Mouse (Mus musculus) retina, postnatal 7 days (tissue): Measurements from ENCODE around the gene Chaf1a.
"Not testable (repeated sequence)": the region's sequence is repeated elsewhere in the genome, so short reads cannot be mapped to it uniquely, and the experiment has no call there.

Experiments used
- DNase-seq: peaks from one replicate; pipeline ENCODE4 v3.0.0-alpha.2; 2012; ENCODE audit warnings: low read depth, low spot score

The Chaf1a gene

DNA sequence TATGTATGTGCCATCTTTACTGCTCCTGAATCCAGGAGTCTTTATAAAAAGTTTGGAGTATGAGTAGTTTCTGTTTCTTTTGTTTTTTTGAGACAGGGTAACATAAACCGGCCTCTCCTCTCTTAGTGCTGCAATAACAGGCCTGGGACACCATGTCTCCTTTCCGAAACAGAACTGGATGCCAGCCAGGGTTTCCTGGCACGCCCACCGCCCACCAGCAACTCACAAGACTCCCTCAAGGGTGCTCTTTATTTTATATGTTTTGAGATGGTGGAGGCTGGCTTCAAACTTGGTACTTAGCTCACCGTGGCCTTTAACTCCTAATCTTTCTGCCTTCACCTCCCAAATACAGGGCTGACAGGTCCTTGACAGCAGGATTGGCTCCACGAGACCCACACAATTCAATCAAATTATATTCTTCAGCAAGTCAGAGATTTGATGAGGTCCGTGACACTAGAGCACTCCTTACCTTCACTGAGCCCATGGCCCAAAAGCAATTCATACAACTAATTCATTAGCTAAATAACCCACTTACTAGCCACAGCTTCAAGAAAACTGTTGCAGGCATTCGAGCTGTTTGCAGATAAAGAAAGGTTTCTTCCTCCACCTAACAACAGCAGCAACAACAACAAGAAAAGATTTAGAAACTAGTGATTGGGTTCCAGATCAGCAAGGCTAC is 1.5 kb upstream of the Chaf1a start:
- no peak for DNase-seq

- DNase-seq: no peak
Measured at GRCm38 (mm10) chr17:56039345-56039744, 894 bp upstream of the Chaf1a start.

DNA sequence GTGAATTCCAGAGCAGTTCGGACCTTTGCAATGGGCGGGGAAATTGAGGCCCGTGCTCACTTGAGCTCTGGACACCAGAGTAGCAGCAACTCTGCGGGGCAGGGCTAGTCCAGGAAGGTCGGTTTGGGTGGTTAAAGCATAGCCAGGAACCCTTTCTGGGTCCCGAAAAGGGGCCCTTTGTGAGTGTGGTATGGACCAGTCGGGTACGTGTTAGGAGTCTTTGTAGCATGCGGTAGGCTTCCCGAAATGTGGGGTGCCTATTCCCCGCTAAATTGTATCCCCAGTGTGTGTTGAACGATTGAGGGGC is 571 bp downstream of the Chaf1a start:
- DNase-seq: no peak

GRCm38 (mm10) chr17:56051369-56051768 is 11.1 kb downstream of the Chaf1a start:
- DNase-seq: no peak

- no peak for DNase-seq
Measured at GRCm38 (mm10) chr17:56054938-56055337, 14.7 kb downstream of the Chaf1a start.

DNA sequence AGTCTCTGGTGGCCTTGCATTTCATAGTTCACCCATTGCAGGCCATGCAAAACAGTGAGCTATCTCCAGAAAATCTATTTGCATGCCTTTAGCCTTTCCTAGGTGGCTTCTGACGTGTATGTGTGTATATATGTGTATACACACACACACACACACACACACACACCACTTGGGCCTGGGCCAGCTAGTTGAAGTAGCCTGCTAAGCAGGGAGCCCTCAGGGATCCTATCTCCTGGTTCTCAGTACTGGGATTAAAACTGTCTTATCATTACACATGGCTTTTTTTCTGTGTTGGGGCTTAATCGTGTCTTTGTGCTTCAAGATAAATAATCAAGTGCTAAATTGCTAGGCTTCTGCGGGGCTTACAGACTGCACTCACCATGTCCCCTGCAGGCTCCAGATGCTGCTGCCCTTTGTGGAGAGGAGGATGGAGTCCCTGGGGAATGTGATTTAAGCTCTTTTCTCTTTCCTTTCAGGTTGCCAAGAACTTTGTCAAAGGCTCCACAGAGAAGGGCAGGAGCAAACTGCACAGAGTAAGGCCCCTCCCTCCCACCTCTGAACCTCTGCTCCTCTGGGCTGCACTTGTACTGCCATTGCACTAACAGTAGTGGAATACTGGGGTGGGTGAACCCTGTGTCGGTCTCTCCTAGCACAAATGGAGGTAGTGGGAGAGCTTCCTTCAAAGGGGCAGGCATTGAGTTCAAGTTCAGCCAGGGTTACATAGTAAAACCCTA is 15.9 kb downstream of the Chaf1a start:
- no peak for DNase-seq

DNA sequence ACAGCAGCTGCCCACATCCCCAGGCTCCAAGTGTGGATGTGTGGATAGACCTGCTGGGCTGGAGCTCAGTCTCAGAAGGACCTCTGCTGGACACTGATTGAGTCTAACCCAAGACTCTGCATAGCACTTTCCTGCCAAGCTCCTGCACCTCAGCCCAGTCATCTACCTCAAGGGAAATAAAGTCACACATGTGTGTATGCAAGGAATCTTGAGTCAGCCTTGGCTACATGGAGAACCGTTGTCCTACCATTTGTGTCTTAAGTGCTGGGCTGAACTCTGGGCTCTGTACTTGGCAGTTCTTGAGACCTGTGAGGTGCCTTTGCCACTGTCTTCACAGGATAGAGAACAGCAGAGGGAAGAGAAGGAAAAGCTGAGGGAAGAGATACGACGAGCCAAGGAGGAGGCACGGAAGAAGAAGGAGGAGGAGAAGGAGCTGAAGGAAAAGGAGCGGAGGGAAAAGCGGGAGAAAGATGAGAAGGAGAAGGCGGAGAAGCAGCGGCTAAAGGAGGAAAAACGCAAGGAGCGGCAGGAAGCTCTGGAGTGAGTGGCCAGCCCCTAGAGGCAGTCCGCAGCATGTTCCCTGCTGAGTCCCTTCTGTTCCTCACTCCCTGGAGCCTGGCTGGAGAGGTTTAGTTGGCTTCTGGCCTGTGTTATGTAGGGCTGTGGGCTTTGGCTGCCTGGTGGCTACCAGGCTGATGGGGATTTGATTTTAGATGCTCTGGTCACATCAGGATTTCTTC is 17.3 kb downstream of the Chaf1a start:
- no peak for DNase-seq

DNA sequence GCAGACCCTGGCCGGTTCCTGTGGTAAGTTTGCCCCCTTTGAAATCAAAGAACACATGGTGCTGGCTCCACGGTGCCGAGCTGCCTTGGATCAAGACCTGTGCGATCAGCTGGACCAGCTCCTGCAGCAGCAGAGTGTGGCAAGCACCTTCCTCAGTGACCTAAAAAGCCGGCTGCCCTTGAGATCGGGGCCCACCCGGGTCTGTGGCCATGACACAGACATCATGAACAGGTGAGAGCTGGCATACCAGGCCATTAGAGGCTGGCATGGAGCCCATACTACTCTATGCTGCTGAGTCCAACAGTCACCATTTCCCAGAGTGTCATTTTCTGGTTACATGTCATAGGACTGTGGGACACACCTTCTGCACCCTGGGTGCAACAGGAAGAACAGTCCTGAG is 21.8 kb downstream of the Chaf1a start:
- DNase-seq: no peak

- DNase-seq: not testable (repeated sequence)
Measured at GRCm38 (mm10) chr17:56065715-56066114, 25.5 kb downstream of the Chaf1a start.

DNA sequence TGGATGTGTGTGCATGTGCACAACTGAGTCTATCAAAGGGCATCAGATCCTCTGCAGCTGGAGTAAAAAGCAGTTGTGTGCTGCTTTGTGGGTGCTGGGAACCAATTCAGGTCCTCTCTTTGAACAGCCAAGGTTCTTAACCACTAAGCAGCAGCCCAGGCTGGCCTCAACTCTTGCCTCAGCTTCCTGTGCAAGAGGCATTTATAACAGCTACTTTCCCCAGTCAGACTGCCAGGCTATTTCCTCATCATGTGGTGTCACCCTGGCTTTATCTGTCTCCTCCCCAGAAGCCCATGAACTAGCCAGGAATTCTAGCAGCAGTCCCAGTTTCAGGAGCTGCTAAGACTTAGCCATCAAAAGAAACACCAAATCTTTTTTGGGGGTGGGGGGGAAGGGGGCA is 26.2 kb downstream of the Chaf1a start:
- no peak for DNase-seq

GRCm38 (mm10) chr17:56069066-56069465 is 28.8 kb downstream of the Chaf1a start:
- DNase-seq: no peak

- no peak for DNase-seq
Measured at GRCm38 (mm10) chr17:56071126-56071525, 30.9 kb downstream of the Chaf1a start.

DNA sequence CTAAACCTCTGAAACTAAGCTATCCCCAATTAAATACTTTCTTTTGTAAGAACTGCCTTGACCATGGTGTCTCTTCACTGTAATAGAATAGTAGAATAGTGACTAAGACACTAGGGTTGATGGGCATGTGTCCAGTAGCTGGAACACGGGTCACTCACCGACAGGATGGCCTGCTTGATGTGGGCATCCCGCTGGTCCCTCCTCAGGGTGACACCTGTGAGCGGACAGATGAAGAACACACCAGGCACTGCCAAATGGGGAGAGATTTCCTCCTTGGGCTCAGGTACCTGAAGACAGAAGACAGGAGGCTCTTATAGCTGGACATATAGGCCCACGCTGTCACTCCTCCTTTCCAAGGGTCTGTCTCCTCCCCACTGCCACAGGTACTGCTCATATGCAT is 32.0 kb downstream of the Chaf1a start:
- DNase-seq: no peak

GRCm38 (mm10) chr17:56074097-56074826 is 34.0 kb downstream of the Chaf1a start:
- peak; percentile 72 for DNase-seq

DNA sequence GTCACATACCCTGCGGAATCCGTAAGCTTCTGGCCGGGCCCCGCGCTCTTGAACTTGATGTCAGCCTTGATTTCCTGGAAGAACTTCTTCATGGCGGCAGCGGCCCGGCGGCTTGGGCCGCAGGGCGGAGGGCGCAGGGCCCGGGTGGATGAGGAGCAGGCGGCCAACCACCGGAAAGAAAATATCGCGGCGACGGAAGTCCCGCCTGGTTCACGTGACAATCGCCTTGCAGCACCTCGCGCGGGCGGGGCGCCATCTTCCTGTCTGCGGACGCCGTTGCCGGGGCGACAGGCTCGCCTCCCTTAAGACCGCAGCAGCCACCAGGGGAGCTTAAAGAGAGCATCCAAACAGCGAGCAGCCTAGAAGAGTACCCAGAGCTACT is 34.6 kb downstream of the Chaf1a start, which contains the start of gene Ubxn6:
Gene Ubxn6 (minus strand): TSS at position 202 of the 382 bp plus-strand sequence.
- DNase-seq: peak; percentile 92

GRCm38 (mm10) chr17:56077523-56077922 is 37.3 kb downstream of the Chaf1a start:
- DNase-seq: no peak

DNA sequence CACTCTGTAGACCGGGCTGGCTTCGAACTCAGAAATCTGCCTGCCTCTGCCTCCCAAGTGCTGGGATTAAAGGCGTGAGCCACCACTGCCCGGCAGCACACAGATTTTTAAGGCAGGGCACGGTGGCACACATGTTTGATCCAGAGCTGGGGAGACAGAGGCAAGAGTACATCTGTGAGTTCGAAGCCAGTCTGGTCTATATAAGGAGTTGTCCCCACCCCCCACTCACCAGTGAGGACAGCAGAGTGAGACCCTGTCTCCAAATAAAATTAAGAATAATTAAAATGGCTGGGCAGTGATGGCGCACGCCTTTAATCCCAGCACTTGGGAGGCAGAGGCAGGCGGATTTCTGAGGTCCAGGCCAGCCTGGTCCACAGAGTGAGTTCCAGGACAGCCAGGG is 38.1 kb downstream of the Chaf1a start:
- not testable (repeated sequence) for DNase-seq

DNA sequence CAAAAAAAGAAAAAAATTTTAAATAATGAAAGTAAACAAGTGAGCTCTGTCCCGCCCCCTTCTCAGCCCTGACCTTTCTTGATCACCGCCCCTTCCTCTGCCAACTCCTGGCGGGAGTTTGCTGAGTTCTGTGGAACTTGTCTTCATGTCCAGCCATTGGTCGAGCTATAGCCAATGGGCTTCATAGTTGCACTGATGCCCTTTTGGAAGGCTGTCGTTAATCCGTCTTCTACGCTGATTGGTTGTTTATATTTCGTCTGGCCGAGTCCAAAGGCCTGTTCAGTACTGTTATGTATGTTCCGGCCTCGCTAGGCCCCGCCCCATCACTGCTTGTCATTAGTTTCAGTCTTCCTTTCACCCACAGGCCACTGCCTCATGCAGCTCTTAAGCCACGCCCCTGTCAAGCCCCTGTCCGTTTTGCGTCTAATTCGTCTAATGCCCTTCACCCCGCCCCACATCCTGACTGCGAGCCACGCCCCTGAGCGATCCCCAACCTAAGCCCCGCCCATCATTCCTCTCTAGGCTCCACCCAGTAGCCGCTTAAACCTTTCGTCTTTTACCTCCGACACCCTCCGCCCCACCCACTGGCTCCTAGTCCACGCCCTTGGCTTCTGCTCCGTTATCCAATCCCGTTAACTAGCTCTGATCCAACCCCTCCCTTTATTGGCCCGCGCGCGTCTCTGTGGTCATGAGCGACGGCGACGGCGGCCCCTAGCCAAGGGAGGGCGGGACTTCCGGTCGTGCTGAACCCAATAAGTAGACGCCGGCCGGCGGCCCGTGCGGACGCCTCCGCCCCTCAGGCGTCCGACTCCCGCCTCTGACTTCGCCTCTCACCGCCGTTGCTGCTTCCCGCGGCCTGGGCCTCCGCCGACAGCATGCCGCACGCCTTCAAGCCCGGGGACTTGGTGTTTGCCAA is 38.9 kb downstream of the Chaf1a start, which contains the start of gene Hdgfl2:
Gene Hdgfl2 (plus strand): TSS at position 755 of the 916 bp plus-strand sequence.
- peak; percentile 99 for DNase-seq

DNA sequence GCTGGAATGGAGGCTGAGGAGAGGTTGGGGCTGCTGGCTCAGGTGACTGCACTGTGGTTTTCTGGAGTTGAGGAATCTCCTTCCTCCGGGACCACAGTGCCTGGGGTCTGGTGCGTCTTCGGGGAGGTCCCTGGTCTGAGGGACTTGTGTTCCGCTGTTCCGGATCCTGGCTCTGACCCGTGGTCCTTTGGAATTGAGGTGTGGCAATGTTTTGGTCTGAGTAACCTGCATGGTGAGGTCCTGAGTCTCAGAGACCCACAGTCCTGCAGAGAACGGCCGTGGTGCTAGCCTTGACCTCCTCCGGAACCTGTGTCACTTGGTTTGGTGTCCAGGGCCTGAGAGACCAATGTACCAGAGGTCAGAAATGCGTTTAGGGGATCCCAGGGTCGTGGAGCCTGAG is 39.7 kb downstream of the Chaf1a start:
- no peak for DNase-seq

- DNase-seq: peak; percentile 52
Measured at GRCm38 (mm10) chr17:56080781-56081585, 40.7 kb downstream of the Chaf1a start.
